Comparison of ENCODE assay signal across 28 mouse cellular contexts in genomic region chr5:30969440-30969839, GRCm38 (mm10). TPM values are rescaled to one million over a fixed set of nuclear protein-coding genes. Genes with fewer than 3 reads are reported as not detected.
DNase-seq lines count a peak whose midpoint lies in the region; ATAC-seq and TF ChIP-seq lines count a peak whose summit lies in the region.
"Had no signal": no experiment of that assay in that cellular context is flagged by ENCODE, and none has a peak within 500 bp of the region (broad histone marks: within the 10 kb centered on the region; RNA-seq: fewer than 3 reads in every experiment).

No protein-coding gene starts in this region.

- no peaks in the 10 kb centered on the region for H3K27me3 ChIP-seq in heart, adult 2 months (ENCODE audit: control insufficient read depth, insufficient read depth, low read length)
- 0 out of 2 replicates have a peak, but pooled peaks cover 7% of the 10 kb centered on the region for H3K27me3 ChIP-seq in heart, embryonic 12.5 days (replicated peaks)
- no peaks in the 10 kb centered on the region for H3K27me3 ChIP-seq in liver, embryonic 13.5 days
- no peaks in the 10 kb centered on the region for H3K27me3 ChIP-seq in stomach, embryonic 16.5 days (ENCODE audit: control insufficient read depth, insufficient read depth, low read length)
- H3K27me3 ChIP-seq: embryonic facial prominence, embryonic 12.5 days; limb, embryonic 13.5 days; midbrain, embryonic 15.5 days had no signal

- no peaks in the 10 kb centered on the region for H3K79me2 ChIP-seq in heart, adult 2 months (replicated peaks; ENCODE audit: control insufficient read depth, insufficient read depth, low read length)

- no peak for TF ChIP-seq CTCF in heart, adult 2 months (IDR thresholded peaks at IDR 0.05)

- H3K9me3 ChIP-seq in heart, embryonic 12.5 days (replicated peaks): no peaks in the 10 kb centered on the region
- no peaks in the 10 kb centered on the region for H3K9me3 ChIP-seq in liver, embryonic 13.5 days (replicated peaks)
- no peaks in the 10 kb centered on the region for H3K9me3 ChIP-seq in stomach, embryonic 16.5 days (replicated peaks; ENCODE audit: control insufficient read depth, low read length)
- H3K9me3 ChIP-seq: embryonic facial prominence, embryonic 12.5 days; forebrain, embryonic 12.5 days; heart, embryonic 13.5 days; hindbrain, embryonic 12.5 days; limb, embryonic 13.5 days; megakaryocyte, embryonic 14.5 days; midbrain, embryonic 15.5 days; neural tube, embryonic 13.5 days had no signal

- no peak for TF ChIP-seq POLR2A in heart, adult 2 months (IDR thresholded peaks at IDR 0.05; ENCODE audit: insufficient read depth, low read depth, low read length)

- no peak overlapping the region for H3K4me2 ChIP-seq in heart, embryonic 12.5 days
- H3K4me2 ChIP-seq in liver, embryonic 13.5 days: no peak overlapping the region
- H3K4me2 ChIP-seq in stomach, embryonic 16.5 days (ENCODE audit: low read depth, low read length): no peak overlapping the region
- H3K4me2 ChIP-seq: embryonic facial prominence, embryonic 12.5 days; forebrain, embryonic 12.5 days; heart, embryonic 13.5 days; hindbrain, embryonic 12.5 days; limb, embryonic 13.5 days; midbrain, embryonic 15.5 days; neural tube, embryonic 13.5 days had no signal

- peaks cover 10% of the 10 kb centered on the region for H3K4me1 ChIP-seq in heart, adult 2 months (ENCODE audit: control insufficient read depth, insufficient read depth, low read length)
- no peaks in the 10 kb centered on the region for H3K4me1 ChIP-seq in heart, embryonic 12.5 days (replicated peaks)
- peaks cover 6% of the 10 kb centered on the region; the same call in 1 of the 2 replicates for H3K4me1 ChIP-seq in brown adipose tissue, adult 24 weeks (ENCODE audit: control insufficient read depth, insufficient read depth, insufficient read length, low read length)
- peaks cover 23% of the 10 kb centered on the region for H3K4me1 ChIP-seq in liver, embryonic 13.5 days (replicated peaks)
- H3K4me1 ChIP-seq in stomach, embryonic 16.5 days (ENCODE audit: control insufficient read depth, insufficient read depth, low read length): no peaks in the 10 kb centered on the region
- H3K4me1 ChIP-seq: embryonic facial prominence, embryonic 12.5 days; forebrain, embryonic 12.5 days; hindbrain, embryonic 12.5 days; limb, embryonic 13.5 days; midbrain, embryonic 15.5 days; neural tube, embryonic 13.5 days had no signal

- H3K4me3 ChIP-seq in heart, adult 2 months: no peak overlapping the region
- no peak overlapping the region for H3K4me3 ChIP-seq in heart, embryonic 12.5 days
- no peak overlapping the region for H3K4me3 ChIP-seq in brown adipose tissue, adult 24 weeks (ENCODE audit: insufficient read depth, low read depth, low read length)
- H3K4me3 ChIP-seq in liver, embryonic 13.5 days (replicated peaks): no peak overlapping the region
- no peak overlapping the region for H3K4me3 ChIP-seq in stomach, embryonic 16.5 days (replicated peaks; ENCODE audit: low read length)
- H3K4me3 ChIP-seq: embryonic facial prominence, embryonic 12.5 days; erythroblast, embryonic 14.5 days; forebrain, embryonic 12.5 days; heart, embryonic 13.5 days; hindbrain, embryonic 12.5 days; limb, embryonic 13.5 days; megakaryocyte, embryonic 14.5 days; midbrain, embryonic 15.5 days; myocyte; neural tube, embryonic 13.5 days had no signal

- intact Hi-C loops in heart, adult 2 months (cut with DNase I): loop anchor here (1.0 kb wide), 1 partner anchor 8 kb away; no protein-coding TSS in a partner anchor

- TF ChIP-seq EP300 in heart, adult 2 months (IDR thresholded peaks at IDR 0.05; ENCODE audit: insufficient read depth, low read depth, low read length): 0 out of 2 replicates have a peak, but pooled peaks have one; percentile 44

- no peak overlapping the region for H3K9ac ChIP-seq in heart, adult 2 months (ENCODE audit: low read depth, low read length)
- H3K9ac ChIP-seq in heart, embryonic 12.5 days: no peak overlapping the region
- H3K9ac ChIP-seq in liver, embryonic 13.5 days: no peak overlapping the region
- no peak overlapping the region for H3K9ac ChIP-seq in stomach, embryonic 16.5 days (ENCODE audit: low read length)
- H3K9ac ChIP-seq: embryonic facial prominence, embryonic 12.5 days; forebrain, embryonic 12.5 days; heart, embryonic 13.5 days; hindbrain, embryonic 12.5 days; limb, embryonic 13.5 days; midbrain, embryonic 15.5 days; neural tube, embryonic 13.5 days had no signal

- no peaks in the 10 kb centered on the region for H3K36me3 ChIP-seq in heart, adult 2 months (ENCODE audit: control insufficient read depth, insufficient read depth, low read length)
- no peaks in the 10 kb centered on the region for H3K36me3 ChIP-seq in heart, embryonic 12.5 days
- no peaks in the 10 kb centered on the region for H3K36me3 ChIP-seq in liver, embryonic 13.5 days
- no peaks in the 10 kb centered on the region for H3K36me3 ChIP-seq in stomach, embryonic 16.5 days (ENCODE audit: control insufficient read depth, insufficient read depth, low read length)
- H3K36me3 ChIP-seq: embryonic facial prominence, embryonic 12.5 days; forebrain, embryonic 12.5 days; heart, embryonic 13.5 days; hindbrain, embryonic 12.5 days; limb, embryonic 13.5 days; midbrain, embryonic 15.5 days; neural tube, embryonic 13.5 days had no signal

- H3K27ac ChIP-seq in heart, adult 2 months: peak overlapping the region; percentile 71
- H3K27ac ChIP-seq in heart, embryonic 12.5 days (ENCODE audit: poor library complexity, severe bottlenecking): no peak overlapping the region
- 0 out of 2 replicates have a peak overlapping the region, but pooled peaks have one; percentile 7 for H3K27ac ChIP-seq in brown adipose tissue, adult 24 weeks (replicated peaks; ENCODE audit: low read depth, low read length)
- H3K27ac ChIP-seq in liver, embryonic 13.5 days: no peak overlapping the region
- H3K27ac ChIP-seq in stomach, embryonic 16.5 days (ENCODE audit: low read length): no peak overlapping the region
- H3K27ac ChIP-seq: embryonic facial prominence, embryonic 12.5 days; forebrain, embryonic 12.5 days; heart, embryonic 13.5 days; hindbrain, embryonic 12.5 days; kidney, postnatal 0 days; limb, embryonic 13.5 days; midbrain, embryonic 15.5 days; neural tube, embryonic 13.5 days had no signal

- DNase-seq in heart, adult 2 months: no peak
- DNase-seq in liver, embryonic 13.5 days: peak; percentile 24
- no peak for DNase-seq in right cerebral cortex, postnatal 14 days
- DNase-seq in left cerebral cortex, adult 11 months (ENCODE audit: low spot score): no peak
- DNase-seq: cerebellum, adult 18-20 months; cerebellum, postnatal 14 days; gastrocnemius, postnatal 36 days; kidney, adult 2 months; lung, postnatal 14 days; retina, postnatal 1 day; right cerebral cortex, postnatal 4 days; thymus, postnatal 14 days had no signal

- WGBS in heart, adult 2 months: 38% methylated on average over 2 of the region's 2 CpGs
- 67% methylated on average over 2 of the region's 2 CpGs for WGBS in heart, embryonic 12.5 days
- 24% methylated on average over 2 of the region's 2 CpGs for WGBS in liver, embryonic 13.5 days (ENCODE audit: insufficient replicate concordance)
- 53% methylated on average over 2 of the region's 2 CpGs for WGBS in stomach, embryonic 16.5 days

- no peak for ATAC-seq in heart, embryonic 12.5 days (ENCODE audit: insufficient number of reproducible peaks, low FRiP score)
- peak; percentile 72 for ATAC-seq in liver, embryonic 13.5 days (ENCODE audit: low read depth)
- peak; percentile 80; the same call in 1 of the 2 replicates for ATAC-seq in stomach, embryonic 16.5 days (ENCODE audit: insufficient read depth, low FRiP score)
- ATAC-seq: CD4-positive, CD25-positive, alpha-beta regulatory T cell, adult 4 months; midbrain, embryonic 15.5 days; Patski had no signal

RNA-seq across cellular contexts. Expression of gene Tcf23, which starts 1.0 kb away (rescaled TPM):
- total RNA-seq in heart, adult 2 months (2021): 1 to 10 TPM; 1.6 TPM
- 0.44 and 0.57 TPM in 2 replicates for polyA plus RNA-seq in heart, adult 2 months (2012; rRNA removed)
- 0.18 and 0.22 TPM in 2 replicates for polyA plus RNA-seq in heart, embryonic 12.5 days (2016; fragmentation: Nextera tagmentation; extraction: Ambion mirVana)
- not detected in 2 replicates for polyA plus RNA-seq in brown adipose tissue, adult 24 weeks (2012; ENCODE audit: insufficient read depth, insufficient read length, missing spikeins)
- 0.03 and 0.07 TPM in 2 replicates for polyA plus RNA-seq in liver, embryonic 13.5 days (2015; fragmentation: Nextera tagmentation; extraction: Ambion mirVana)
- polyA plus RNA-seq in stomach, embryonic 16.5 days (2015; fragmentation: Nextera tagmentation; extraction: Ambion mirVana): 0.99 and 1.1 TPM in 2 replicates
- polyA plus RNA-seq: CD4-positive, CD25-positive, alpha-beta regulatory T cell, adult 4 months; embryonic facial prominence, embryonic 12.5 days; erythroblast, embryonic 14.5 days; forebrain, embryonic 12.5 days; hindbrain, embryonic 12.5 days; limb, embryonic 13.5 days; neural tube, embryonic 13.5 days; Patski had no signal

RNA-seq across cellular contexts. Expression of gene Preb, which starts 9.3 kb away (rescaled TPM):
- 10 to 100 TPM; 80.3 to 84.6 TPM for total RNA-seq in heart, adult 2 months (2021)
- polyA plus RNA-seq in heart, adult 2 months (2012; rRNA removed): 166 and 189 TPM in 2 replicates
- 86.0 and 89.0 TPM in 2 replicates for polyA plus RNA-seq in heart, embryonic 12.5 days (2016; fragmentation: Nextera tagmentation; extraction: Ambion mirVana)
- 51.9 and 74.1 TPM in 2 replicates for polyA plus RNA-seq in brown adipose tissue, adult 24 weeks (2012; ENCODE audit: insufficient read depth, insufficient read length, missing spikeins)
- polyA plus RNA-seq in liver, embryonic 13.5 days (2015; fragmentation: Nextera tagmentation; extraction: Ambion mirVana): 91.6 and 97.5 TPM in 2 replicates
- polyA plus RNA-seq in stomach, embryonic 16.5 days (2015; fragmentation: Nextera tagmentation; extraction: Ambion mirVana): 131 and 154 TPM in 2 replicates

RNA-seq across cellular contexts. Expression of gene Cgref1, which starts 24.0 kb away (rescaled TPM):
- total RNA-seq in heart, adult 2 months (2021): under 1 TPM; 0.30 to 0.73 TPM
- polyA plus RNA-seq in heart, adult 2 months (2012; rRNA removed): 1.2 and 2.0 TPM in 2 replicates
- 4.9 and 5.2 TPM in 2 replicates for polyA plus RNA-seq in heart, embryonic 12.5 days (2016; fragmentation: Nextera tagmentation; extraction: Ambion mirVana)
- 1.0 TPM in 1 of 2 replicates, not detected in the other for polyA plus RNA-seq in brown adipose tissue, adult 24 weeks (2012; ENCODE audit: insufficient read depth, insufficient read length, missing spikeins)
- 5.4 and 5.6 TPM in 2 replicates for polyA plus RNA-seq in liver, embryonic 13.5 days (2015; fragmentation: Nextera tagmentation; extraction: Ambion mirVana)
- 12.3 and 14.3 TPM in 2 replicates for polyA plus RNA-seq in stomach, embryonic 16.5 days (2015; fragmentation: Nextera tagmentation; extraction: Ambion mirVana)
- polyA plus RNA-seq: erythroblast, embryonic 14.5 days had no signal

RNA-seq across cellular contexts. Expression of gene Khk, which starts 48.2 kb away (rescaled TPM):
- 10 to 100 TPM; 22.6 to 29.6 TPM for total RNA-seq in heart, adult 2 months (2021)
- polyA plus RNA-seq in heart, adult 2 months (2012; rRNA removed): 31.8 and 40.9 TPM in 2 replicates
- polyA plus RNA-seq in heart, embryonic 12.5 days (2016; fragmentation: Nextera tagmentation; extraction: Ambion mirVana): 6.5 and 8.1 TPM in 2 replicates
- polyA plus RNA-seq in brown adipose tissue, adult 24 weeks (2012; ENCODE audit: insufficient read depth, insufficient read length, missing spikeins): 27.8 and 28.8 TPM in 2 replicates
- polyA plus RNA-seq in liver, embryonic 13.5 days (2015; fragmentation: Nextera tagmentation; extraction: Ambion mirVana): 33.9 and 37.6 TPM in 2 replicates
- 28.8 and 31.8 TPM in 2 replicates for polyA plus RNA-seq in stomach, embryonic 16.5 days (2015; fragmentation: Nextera tagmentation; extraction: Ambion mirVana)

RNA-seq across cellular contexts. Expression of gene Emilin1, which starts 56.2 kb away (rescaled TPM):
- total RNA-seq in heart, adult 2 months (2021): 10 to 100 TPM; 21.2 to 21.3 TPM
- polyA plus RNA-seq in heart, adult 2 months (2012; rRNA removed): 30.6 and 31.3 TPM in 2 replicates
- 179 and 187 TPM in 2 replicates for polyA plus RNA-seq in heart, embryonic 12.5 days (2016; fragmentation: Nextera tagmentation; extraction: Ambion mirVana)
- polyA plus RNA-seq in brown adipose tissue, adult 24 weeks (2012; ENCODE audit: insufficient read depth, insufficient read length, missing spikeins): 2.4 and 3.6 TPM in 2 replicates
- 41.6 and 42.7 TPM in 2 replicates for polyA plus RNA-seq in liver, embryonic 13.5 days (2015; fragmentation: Nextera tagmentation; extraction: Ambion mirVana)
- 245 and 257 TPM in 2 replicates for polyA plus RNA-seq in stomach, embryonic 16.5 days (2015; fragmentation: Nextera tagmentation; extraction: Ambion mirVana)

Comparison
In these comparisons a context has a peak if more than half of its experiments do, and no peak if none do; other contexts are left out.
1. H3K27ac ChIP-seq: peak in heart, adult 2 months (single experiment) and brown adipose tissue, adult 24 weeks (single experiment); none in heart, embryonic 12.5 days (single experiment), liver, embryonic 13.5 days (single experiment) and stomach, embryonic 16.5 days (single experiment).